Mouse (Mus musculus): Measurements from ENCODE around the gene Hist1h2af.

Hist1h2af gene

GRCm38 (mm10) chr13:23533560-23534367 is at the start of gene Hist1h2af:
TSS of gene Hist1h2af (plus strand) at chr13:23533906.
- peak; percentile 87 for DNase-seq (ENCODE audit: low read depth)

GRCm38 (mm10) chr13:23485271-23485670 is 48.4 kb upstream of the Hist1h2af start:
- no peak for DNase-seq (ENCODE audit: low read depth)

GRCm38 (mm10) chr13:23488400-23489322 is 45.0 kb upstream of the Hist1h2af start, which contains the start of gene Btn2a2:
TSS of gene Btn2a2 (minus strand) at chr13:23488857.
- DNase-seq (ENCODE audit: low read depth): peak; percentile 69

- no peak for DNase-seq (ENCODE audit: low read depth)
These were observed 42.8 kb upstream of the Hist1h2af start for GRCm38 (mm10) chr13:23490863-23491262.

GRCm38 (mm10) chr13:23491263-23491662 is 42.4 kb upstream of the Hist1h2af start:
- no peak for DNase-seq (ENCODE audit: low read depth)

GRCm38 (mm10) chr13:23491990-23492389 is 41.7 kb upstream of the Hist1h2af start:
- no peak for DNase-seq (ENCODE audit: low read depth)

GRCm38 (mm10) chr13:23495526-23495925 is 38.2 kb upstream of the Hist1h2af start:
- DNase-seq (ENCODE audit: low read depth): no peak

- DNase-seq (ENCODE audit: low read depth): no peak
These were observed 35.9 kb upstream of the Hist1h2af start for GRCm38 (mm10) chr13:23497656-23498321.

GRCm38 (mm10) chr13:23498653-23499052 is 35.1 kb upstream of the Hist1h2af start:
- DNase-seq (ENCODE audit: low read depth): no peak

- DNase-seq (ENCODE audit: low read depth): no peak
These were observed 33.8 kb upstream of the Hist1h2af start for GRCm38 (mm10) chr13:23499943-23500342.

GRCm38 (mm10) chr13:23500424-23501200 is 33.1 kb upstream of the Hist1h2af start:
- peak; percentile 76 for DNase-seq (ENCODE audit: low read depth)

GRCm38 (mm10) chr13:23501511-23501910 is 32.2 kb upstream of the Hist1h2af start:
- DNase-seq (ENCODE audit: low read depth): no peak

GRCm38 (mm10) chr13:23502031-23502567 is 31.6 kb upstream of the Hist1h2af start:
- DNase-seq (ENCODE audit: low read depth): no peak

- peak; percentile 62 for DNase-seq (ENCODE audit: low read depth)
These were observed 30.8 kb upstream of the Hist1h2af start for GRCm38 (mm10) chr13:23502916-23503315.

- peak; percentile 86 for DNase-seq (ENCODE audit: low read depth)
These were observed 29.9 kb upstream of the Hist1h2af start for GRCm38 (mm10) chr13:23503797-23504196.

- DNase-seq (ENCODE audit: low read depth): peak; percentile 41
These were observed 27.9 kb upstream of the Hist1h2af start for GRCm38 (mm10) chr13:23505662-23506345.

- peak; percentile 78 for DNase-seq (ENCODE audit: low read depth)
These were observed 27.4 kb upstream of the Hist1h2af start for GRCm38 (mm10) chr13:23506351-23506750.

GRCm38 (mm10) chr13:23506819-23507515 is 26.7 kb upstream of the Hist1h2af start:
- peak; percentile 14 for DNase-seq (ENCODE audit: low read depth)

GRCm38 (mm10) chr13:23510127-23510526 is 23.6 kb upstream of the Hist1h2af start:
- no peak for DNase-seq (ENCODE audit: low read depth)

GRCm38 (mm10) chr13:23513517-23513916 is 20.2 kb upstream of the Hist1h2af start:
- DNase-seq (ENCODE audit: low read depth): no peak
